Mouse (Mus musculus): Measurements from ENCODE around the gene Cdc45. TPM values are rescaled to one million over a fixed set of nuclear protein-coding genes. Genes with fewer than 3 reads are reported as not detected.

Gene Cdc45
- polyA plus RNA-seq, 1 experiment from 2014 or later, result 58.1 TPM

Other genes starting within 250 kb of the Cdc45 start
- gene Tbx1, start 221.3 kb downstream of the Cdc45 start, polyA plus RNA-seq (2014; fragmentation: Nextera tagmentation; extraction: Ambion mirVana), result 0.63 and 0.87 TPM in 2 replicates
- 6.4 and 6.5 TPM in 2 replicates for gene Gp1bb, start 189.6 kb downstream of the Cdc45 start, polyA plus RNA-seq (2014; fragmentation: Nextera tagmentation; extraction: Ambion mirVana)
- gene Gm49601, start 185.6 kb downstream of the Cdc45 start, polyA plus RNA-seq (2014; fragmentation: Nextera tagmentation; extraction: Ambion mirVana), result 1.7 and 3.3 TPM in 2 replicates
- 40.7 and 52.0 TPM in 2 replicates for gene Sept5, start 182.0 kb downstream of the Cdc45 start, polyA plus RNA-seq (2014; fragmentation: Nextera tagmentation; extraction: Ambion mirVana)
- gene Cldn5, start 35.1 kb downstream of the Cdc45 start, polyA plus RNA-seq (2014; fragmentation: Nextera tagmentation; extraction: Ambion mirVana), result 28.5 and 30.3 TPM in 2 replicates
- gene Ufd1, start 208 bp downstream of the Cdc45 start, polyA plus RNA-seq (2014; fragmentation: Nextera tagmentation; extraction: Ambion mirVana), result 72.2 and 87.9 TPM in 2 replicates
- 16.1 TPM in 2 replicates for gene 2510002D24Rik, start 24.6 kb upstream of the Cdc45 start, polyA plus RNA-seq (2014; fragmentation: Nextera tagmentation; extraction: Ambion mirVana)
- gene Gm28539, start 24.6 kb upstream of the Cdc45 start, polyA plus RNA-seq (2014; fragmentation: Nextera tagmentation; extraction: Ambion mirVana), result not detected in 2 replicates
- gene Mrpl40, start 64.9 kb upstream of the Cdc45 start, polyA plus RNA-seq (2014; fragmentation: Nextera tagmentation; extraction: Ambion mirVana), result 86.4 and 92.8 TPM in 2 replicates
- gene Hira, start 65.0 kb upstream of the Cdc45 start, polyA plus RNA-seq (2014; fragmentation: Nextera tagmentation; extraction: Ambion mirVana), result 14.7 and 16.7 TPM in 2 replicates